Mouse (Mus musculus) kidney, adult 11 months (tissue): ENCODE measurements around the gene Apba3.

Experiments used
- DNase-seq: peaks from one replicate; pipeline ENCODE4 v3.0.0; 2022

Apba3 gene

GRCm38 (mm10) chr10:81290698-81291460 lies 24.1 kb downstream of the Apba3 start:
- peak; percentile 75 for DNase-seq

GRCm38 (mm10) chr10:81291511-81292104 lies 24.8 kb downstream of the Apba3 start, which contains the start of gene Tjp3:
Gene Tjp3 (minus strand): TSS chr10:81291581.
- DNase-seq: no peak

- peak; percentile 100 for DNase-seq
Measured at GRCm38 (mm10) chr10:81292554-81293333, 26.0 kb downstream of the Apba3 start, which contains the start of gene Pip5k1c. Gene Pip5k1c (plus strand): TSS chr10:81292963.

GRCm38 (mm10) chr10:81293334-81294030 lies 26.7 kb downstream of the Apba3 start:
- peak; percentile 42 for DNase-seq

- DNase-seq: no peak
Measured at GRCm38 (mm10) chr10:81294442-81294841, 27.7 kb downstream of the Apba3 start.

GRCm38 (mm10) chr10:81295185-81295584 lies 28.4 kb downstream of the Apba3 start:
- no peak for DNase-seq

- DNase-seq: no peak
Measured at GRCm38 (mm10) chr10:81297246-81297645, 30.5 kb downstream of the Apba3 start.

- DNase-seq: peak; percentile 73
Measured at GRCm38 (mm10) chr10:81297845-81298244, 31.1 kb downstream of the Apba3 start.

- DNase-seq: no peak
Measured at GRCm38 (mm10) chr10:81298369-81299100, 31.8 kb downstream of the Apba3 start.

GRCm38 (mm10) chr10:81299585-81300351 lies 33.0 kb downstream of the Apba3 start:
- peak; percentile 84 for DNase-seq

GRCm38 (mm10) chr10:81300352-81300907 lies 33.7 kb downstream of the Apba3 start:
- DNase-seq: peak; percentile 88

- no peak for DNase-seq
Measured at GRCm38 (mm10) chr10:81301321-81301720, 34.6 kb downstream of the Apba3 start.

- no peak for DNase-seq
Measured at GRCm38 (mm10) chr10:81302288-81302687, 35.5 kb downstream of the Apba3 start.

GRCm38 (mm10) chr10:81302781-81303218 lies 36.0 kb downstream of the Apba3 start:
- DNase-seq: no peak

GRCm38 (mm10) chr10:81303258-81303657 lies 36.5 kb downstream of the Apba3 start:
- no peak for DNase-seq

- DNase-seq: no peak
Measured at GRCm38 (mm10) chr10:81303761-81304160, 37.0 kb downstream of the Apba3 start.

- DNase-seq: no peak
Measured at GRCm38 (mm10) chr10:81304597-81305238, 38.0 kb downstream of the Apba3 start.

- no peak for DNase-seq
Measured at GRCm38 (mm10) chr10:81305663-81306062, 38.9 kb downstream of the Apba3 start.

- no peak for DNase-seq
Measured at GRCm38 (mm10) chr10:81306173-81306668, 39.5 kb downstream of the Apba3 start.
